Mouse (Mus musculus) limb, embryonic 14.5 days (tissue): ENCODE results near the gene Pld4. TPM values are rescaled to one million over a fixed set of nuclear protein-coding genes. Genes with fewer than 3 reads are reported as not detected.

ENCODE experiments used
- ATAC-seq: fragments of 200-750 bp; cut with Nextera tagmentation; 2 replicates; pipeline ENCODE4 v1.8.0; 2017; ENCODE audit warnings: low read depth, moderate number of reproducible peaks, moderate TSS enrichment; ENCODE audit not compliant: low FRiP score
- DNase-seq: peaks from one replicate; pipeline ENCODE4 v3.0.0-alpha.2; 2015; ENCODE audit warnings: low spot score
- H3K27ac ChIP-seq: fragments of 300-500 bp; sonication (generic); replicated peaks from 2 replicates; pipeline ENCODE4 v1.5.1; 2014; ENCODE audit warnings: low read depth, mild to moderate bottlenecking, low read length, moderate library complexity, mixed read lengths
- H3K27me3 ChIP-seq: fragments of 300-500 bp; sonication (generic); 2 replicates; pipeline ENCODE4 v1.6.1; 2014; ENCODE audit warnings: low read length, mixed read lengths; ENCODE audit not compliant: control insufficient read depth, insufficient read depth
- H3K36me3 ChIP-seq: fragments of 300-500 bp; sonication (generic); 2 replicates; pipeline ENCODE4 v1.6.1; 2014; ENCODE audit warnings: mild to moderate bottlenecking, low read length, moderate library complexity, mixed read lengths; ENCODE audit not compliant: control insufficient read depth, insufficient read depth
- H3K4me1 ChIP-seq: fragments of 300-500 bp; sonication (generic); 2 replicates; pipeline ENCODE4 v1.6.1; 2014; ENCODE audit warnings: antibody characterized with exemption, low read length, mixed read lengths; ENCODE audit not compliant: control insufficient read depth, insufficient read depth
- H3K4me2 ChIP-seq: fragments of 300-500 bp; sonication (generic); replicated peaks from 2 replicates; pipeline ENCODE4 v1.6.1; 2014; ENCODE audit warnings: low read depth, mild to moderate bottlenecking, low read length, moderate library complexity; ENCODE audit not compliant: severe bottlenecking
- H3K4me3 ChIP-seq: fragments of 300-500 bp; sonication (generic); replicated peaks from 2 replicates; pipeline ENCODE4 v1.5.1; 2014; ENCODE audit warnings: low read length
- H3K9ac ChIP-seq: fragments of 300-500 bp; sonication (generic); 2 replicates; pipeline ENCODE4 v1.6.1; 2014; ENCODE audit warnings: mild to moderate bottlenecking, low read depth, low read length, moderate library complexity; ENCODE audit not compliant: severe bottlenecking
- H3K9me3 ChIP-seq: fragments of 300-500 bp; sonication (generic); 2 replicates; pipeline ENCODE4 v1.6.1; 2016; ENCODE audit warnings: low read length; ENCODE audit not compliant: control insufficient read depth
- POLR2A ChIP-seq: fragments of 200-500 bp; IDR thresholded peaks from 2 replicates; pipeline ENCODE4 v1.8.0; 2012; ENCODE audit warnings: inconsistent platforms, mild to moderate bottlenecking, moderate library complexity, borderline replicate concordance; ENCODE audit not compliant: insufficient read depth, insufficient read length; ENCODE audit errors: extremely low read depth
- WGBS: fragments of 180-500 bp; shearing (Covaris S2); extraction: QIAGEN DNeasy Blood & Tissue Kit; methylation state at CpG from one replicate; pipeline ENCODE4 v1.1.7; 2014; 5-methylcytosine and 5-hydroxymethylcytosine counted together
- polyA plus RNA-seq, 2 experiments: library from polyadenylated mRNA; depleted of rRNA in 1 of 2; stranded (reverse) in 1 of 2; unstranded in 1 of 2; fragments of >200 nt; fragmentation: Nextera tagmentation in 1 of 2; extraction: Ambion mirVana in 1 of 2; gene quantifications; 2 replicates each; pipeline versions ENCODE4 v1.2.1 to v1.2.3; 2012 to 2014

The Pld4 gene
- polyA plus RNA-seq, 2 experiments, result 14.0 to 15.7 TPM

- peaks cover 19% of the 10 kb centered on the region for H3K4me1 ChIP-seq
- no peaks in the 10 kb centered on the region for H3K9me3 ChIP-seq
- peak within 1 kb of the TSS; percentile 99 for H3K4me2 ChIP-seq
- peaks cover 14% of the 10 kb centered on the region for H3K27me3 ChIP-seq
- 4% methylated on average over 60 of the region's 69 CpGs for WGBS
- ATAC-seq (peak; percentile 63), DNase-seq (peak; percentile 36)
- peak within 1 kb of the TSS; percentile 60 for H3K9ac ChIP-seq
- H3K4me3 ChIP-seq, result peak within 1 kb of the TSS; percentile 47
- H3K27ac ChIP-seq, result no peak within 1 kb of the TSS
- no peak for TF ChIP-seq POLR2A
- H3K36me3 ChIP-seq, result no peaks in the 10 kb centered on the region
These were observed 41.7 kb downstream of the Pld4 start, which contains the start of gene Ahnak2 for GRCm38 (mm10) chr12:112801864-112802846. TSS of gene Ahnak2 (minus strand) at chr12:112802657.

- DNase-seq (no peak), ATAC-seq (no peak)
- no peak for TF ChIP-seq POLR2A
- Histone ChIP-seq H3K36me3 (no peaks in the 10 kb centered on the region), H3K4me2 (peak overlapping the region; percentile 99; the same call in 1 of the 2 replicates), H3K4me1 (peaks cover 14% of the 10 kb centered on the region), H3K27ac (no peak overlapping the region), H3K27me3 (peaks cover 14% of the 10 kb centered on the region), H3K4me3 (no peak overlapping the region), H3K9ac (no peak overlapping the region), H3K9me3 (no peaks in the 10 kb centered on the region)
- WGBS, result 6% methylated on average over 3 of the region's 3 CpGs
These were observed 42.5 kb downstream of the Pld4 start for GRCm38 (mm10) chr12:112802917-112803316.

GRCm38 (mm10) chr12:112804046-112804445 is 43.6 kb downstream of the Pld4 start:
- no peak overlapping the region for H3K4me3 ChIP-seq
- WGBS, result 37% methylated on average over 11 of the region's 13 CpGs
- TF ChIP-seq POLR2A, result no peak
- no peak overlapping the region for H3K9ac ChIP-seq
- DNase-seq (no peak), ATAC-seq (no peak)
- H3K4me1 ChIP-seq, result peaks cover 8% of the 10 kb centered on the region
- no peaks in the 10 kb centered on the region for H3K9me3 ChIP-seq
- H3K36me3 ChIP-seq, result no peaks in the 10 kb centered on the region
- no peak overlapping the region for H3K27ac ChIP-seq
- H3K4me2 ChIP-seq, result no peak overlapping the region
- peaks cover 14% of the 10 kb centered on the region for H3K27me3 ChIP-seq

- whole genome bisulfite sequencing, result 71% methylated on average over 6 of the region's 6 CpGs
- H3K27me3 ChIP-seq, result peaks cover 9% of the 10 kb centered on the region
- H3K9ac ChIP-seq, result no peak overlapping the region
- H3K4me1 ChIP-seq, result peaks cover 15% of the 10 kb centered on the region
- H3K4me2 ChIP-seq, result no peak overlapping the region
- H3K4me3 ChIP-seq, result no peak overlapping the region
- no peak for ATAC-seq
- no peaks in the 10 kb centered on the region for H3K36me3 ChIP-seq
- no peaks in the 10 kb centered on the region for H3K9me3 ChIP-seq
- DNase-seq, result no peak
- no peak for TF ChIP-seq POLR2A
- no peak overlapping the region for H3K27ac ChIP-seq
These were observed 45.6 kb downstream of the Pld4 start for GRCm38 (mm10) chr12:112806044-112806443.

- ATAC-seq, result no peak
- 78% methylated on average over 4 of the region's 4 CpGs for WGBS
- DNase-seq, result no peak
- no peaks in the 10 kb centered on the region for H3K9me3 ChIP-seq
- H3K27me3 ChIP-seq, result no peaks in the 10 kb centered on the region
- no peak overlapping the region for H3K4me3 ChIP-seq
- no peak overlapping the region for H3K27ac ChIP-seq
- peak overlapping the region; percentile 54 for H3K9ac ChIP-seq
- TF ChIP-seq POLR2A, result no peak
- H3K4me2 ChIP-seq, result 0 out of 2 replicates have a peak overlapping the region, but pooled peaks have one; percentile 98
- H3K4me1 ChIP-seq, result peaks cover 11% of the 10 kb centered on the region
- H3K36me3 ChIP-seq, result no peaks in the 10 kb centered on the region
These were observed 47.3 kb downstream of the Pld4 start for GRCm38 (mm10) chr12:112807796-112808195.
